Mouse (Mus musculus): ENCODE results near the gene Kank4. TPM values are rescaled to one million over a fixed set of nuclear protein-coding genes. Genes with fewer than 3 reads are reported as not detected.
"Not testable (repeated sequence)": the region's sequence is repeated elsewhere in the genome, so short reads cannot be mapped to it uniquely, and the experiment has no call there.

The Kank4 gene
- polyA plus RNA-seq, 1 experiment, result not detected

- H3K4me1 ChIP-seq (ENCODE audit: control insufficient read depth, insufficient read depth, low read length), result no peaks in the 10 kb centered on the region
- H3K4me3 ChIP-seq (replicated peaks; ENCODE audit: control insufficient read depth, low read depth, low read length), result no peak overlapping the region
- WGBS, result 73% methylated on average over 6 of the region's 6 CpGs
- TF ChIP-seq POLR2A (IDR thresholded peaks at IDR 0.05; ENCODE audit: borderline replicate concordance, control insufficient read depth, low read depth, low read length) (no peak), CTCF (IDR thresholded peaks at IDR 0.05; ENCODE audit: control insufficient read depth, insufficient read depth, low read length) (no peak)
- H3K27ac ChIP-seq (ENCODE audit: control insufficient read depth, insufficient read depth, low read depth, low read length, poor library complexity), result no peak overlapping the region
Observed at GRCm38 (mm10) chr4:98840526-98840925, 23.2 kb upstream of the Kank4 start.

- TF ChIP-seq CTCF (IDR thresholded peaks at IDR 0.05; ENCODE audit: control insufficient read depth, insufficient read depth, low read length) (no peak), POLR2A (IDR thresholded peaks at IDR 0.05; ENCODE audit: borderline replicate concordance, control insufficient read depth, low read depth, low read length) (no peak)
- WGBS, result 87% methylated on average over 4 of the region's 4 CpGs
Observed at GRCm38 (mm10) chr4:98838913-98839312, 21.6 kb upstream of the Kank4 start.

GRCm38 (mm10) chr4:98837715-98838505 lies 20.6 kb upstream of the Kank4 start:
- WGBS, result 85% methylated on average over 16 of the region's 16 CpGs
- no peak for TF ChIP-seq POLR2A (IDR thresholded peaks at IDR 0.05; ENCODE audit: borderline replicate concordance, control insufficient read depth, low read depth, low read length)
- TF ChIP-seq CTCF (IDR thresholded peaks at IDR 0.05; ENCODE audit: control insufficient read depth, insufficient read depth, low read length), result no peak
- no peak overlapping the region for H3K27ac ChIP-seq (ENCODE audit: control insufficient read depth, insufficient read depth, low read depth, low read length, poor library complexity)
- H3K4me1 ChIP-seq (ENCODE audit: control insufficient read depth, insufficient read depth, low read length), result no peaks in the 10 kb centered on the region
- no peak overlapping the region for H3K4me3 ChIP-seq (replicated peaks; ENCODE audit: control insufficient read depth, low read depth, low read length)

More at GRCm38 (mm10) chr4:98838913-98839312, 21.6 kb upstream of the Kank4 start:
- Histone ChIP-seq H3K27ac (ENCODE audit: control insufficient read depth, insufficient read depth, low read depth, low read length, poor library complexity) (no peak overlapping the region), H3K4me1 (ENCODE audit: control insufficient read depth, insufficient read depth, low read length) (no peaks in the 10 kb centered on the region), H3K4me3 (replicated peaks; ENCODE audit: control insufficient read depth, low read depth, low read length) (no peak overlapping the region)

DNA sequence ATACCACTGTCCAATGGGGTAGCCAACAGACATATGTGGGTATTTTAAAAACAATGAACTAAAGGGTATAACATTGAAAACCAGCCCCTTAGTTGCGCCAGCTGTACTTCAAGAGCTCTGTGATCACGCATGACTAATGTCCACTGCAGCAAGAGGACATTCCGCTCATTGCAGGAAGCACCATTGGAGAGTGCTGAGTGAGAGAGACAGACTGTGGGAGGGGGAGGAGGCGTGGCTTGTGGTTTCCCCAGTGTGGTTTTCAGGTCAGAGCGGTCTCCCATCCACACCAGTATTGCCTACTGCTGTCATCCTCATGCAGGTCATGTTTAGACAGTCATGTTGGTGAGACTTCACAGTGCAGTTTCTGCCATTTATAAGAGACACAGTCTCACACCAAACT lies 19.2 kb upstream of the Kank4 start:
- Histone ChIP-seq H3K4me3 (replicated peaks; ENCODE audit: control insufficient read depth, low read depth, low read length) (no peak overlapping the region), H3K4me1 (ENCODE audit: control insufficient read depth, insufficient read depth, low read length) (no peaks in the 10 kb centered on the region), H3K27ac (ENCODE audit: control insufficient read depth, insufficient read depth, low read depth, low read length, poor library complexity) (no peak overlapping the region)
- TF ChIP-seq POLR2A (IDR thresholded peaks at IDR 0.05; ENCODE audit: borderline replicate concordance, control insufficient read depth, low read depth, low read length) (no peak), CTCF (IDR thresholded peaks at IDR 0.05; ENCODE audit: control insufficient read depth, insufficient read depth, low read length) (no peak)
- WGBS, result 19% methylated on average over 5 of the region's 5 CpGs

DNA sequence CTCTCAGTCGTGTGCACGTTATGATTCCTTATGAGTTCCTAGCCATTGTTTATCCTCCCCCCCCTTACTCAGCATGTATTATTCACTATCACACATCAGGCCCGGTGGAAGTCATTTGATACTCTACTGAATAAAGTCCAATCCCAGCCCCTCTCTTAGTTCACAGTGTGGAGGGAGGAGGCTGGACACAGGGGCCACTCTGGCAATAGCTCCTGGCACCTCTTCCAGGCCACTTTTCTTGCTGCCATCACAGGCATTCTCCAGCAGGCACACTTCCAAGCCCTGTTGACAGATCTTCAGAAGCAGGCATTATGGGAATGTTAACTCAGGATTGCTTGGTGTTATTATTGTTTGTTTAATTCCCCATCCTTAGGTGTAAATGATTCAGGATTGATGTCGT lies 17.4 kb upstream of the Kank4 start:
- H3K4me3 ChIP-seq (replicated peaks; ENCODE audit: control insufficient read depth, low read depth, low read length), result no peak overlapping the region
- H3K27ac ChIP-seq (ENCODE audit: control insufficient read depth, insufficient read depth, low read depth, low read length, poor library complexity), result no peak overlapping the region
- H3K4me1 ChIP-seq (ENCODE audit: control insufficient read depth, insufficient read depth, low read length), result no peaks in the 10 kb centered on the region
- TF ChIP-seq POLR2A (IDR thresholded peaks at IDR 0.05; ENCODE audit: borderline replicate concordance, control insufficient read depth, low read depth, low read length) (no peak), CTCF (IDR thresholded peaks at IDR 0.05; ENCODE audit: control insufficient read depth, insufficient read depth, low read length) (no peak)
- WGBS, result 81% methylated on average over 4 of the region's 4 CpGs

DNA sequence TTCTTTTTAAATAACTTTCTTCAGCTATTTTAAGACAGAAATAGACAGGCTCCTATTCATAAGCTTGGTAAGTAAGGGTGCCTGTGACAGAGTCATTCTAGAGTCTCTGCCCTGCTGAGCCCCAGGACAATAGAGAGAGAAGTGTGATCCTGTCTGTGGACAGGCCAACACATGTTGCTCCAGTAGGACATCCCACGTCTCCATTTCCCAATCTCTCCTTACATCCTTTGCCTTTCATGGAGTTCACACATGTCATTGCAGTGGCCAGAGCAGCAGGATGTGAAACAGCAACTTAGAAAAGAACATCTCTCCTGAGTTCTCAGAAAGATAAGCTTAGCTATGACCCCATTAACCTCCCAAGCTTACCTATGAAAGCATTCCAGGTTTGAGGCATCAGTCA lies 14.4 kb upstream of the Kank4 start:
- H3K27ac ChIP-seq (ENCODE audit: control insufficient read depth, insufficient read depth, low read depth, low read length, poor library complexity), result no peak overlapping the region
- no peak overlapping the region for H3K4me3 ChIP-seq (replicated peaks; ENCODE audit: control insufficient read depth, low read depth, low read length)
- TF ChIP-seq POLR2A (IDR thresholded peaks at IDR 0.05; ENCODE audit: borderline replicate concordance, control insufficient read depth, low read depth, low read length) (no peak), CTCF (IDR thresholded peaks at IDR 0.05; ENCODE audit: control insufficient read depth, insufficient read depth, low read length) (no peak)
- 65% methylated on average over 1 of the region's 1 CpGs for WGBS
- H3K4me1 ChIP-seq (ENCODE audit: control insufficient read depth, insufficient read depth, low read length), result no peaks in the 10 kb centered on the region

DNA sequence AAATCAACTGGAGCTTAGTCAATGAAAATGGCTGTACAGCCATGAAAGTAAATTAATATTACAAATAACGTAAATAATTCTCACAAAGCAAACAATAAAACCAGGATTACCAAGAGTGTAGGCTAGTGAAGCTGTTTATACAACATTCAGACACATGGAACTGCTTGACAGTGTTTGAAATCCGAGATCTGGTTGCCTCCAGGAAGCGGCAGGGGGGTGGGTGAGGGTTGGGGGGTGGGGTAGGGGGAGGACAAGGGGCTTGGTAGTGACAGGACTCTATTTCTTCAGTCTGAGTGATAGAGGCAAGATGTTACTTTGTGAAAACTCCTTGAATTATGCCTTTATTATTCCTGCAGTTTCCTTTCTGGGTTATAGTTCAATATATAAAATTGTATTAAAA lies 9.4 kb upstream of the Kank4 start:
- TF ChIP-seq POLR2A (IDR thresholded peaks at IDR 0.05; ENCODE audit: borderline replicate concordance, control insufficient read depth, low read depth, low read length), result no peak
- TF ChIP-seq CTCF (IDR thresholded peaks at IDR 0.05; ENCODE audit: control insufficient read depth, insufficient read depth, low read length), result no peak
- Histone ChIP-seq H3K27ac (ENCODE audit: control insufficient read depth, insufficient read depth, low read depth, low read length, poor library complexity) (no peak overlapping the region), H3K4me1 (ENCODE audit: control insufficient read depth, insufficient read depth, low read length) (no peaks in the 10 kb centered on the region; the same call in 1 of the 2 replicates), H3K4me3 (replicated peaks; ENCODE audit: control insufficient read depth, low read depth, low read length) (no peak overlapping the region)
- 63% methylated on average over 3 of the region's 3 CpGs for whole genome bisulfite sequencing

- H3K27ac ChIP-seq (ENCODE audit: control insufficient read depth, insufficient read depth, low read depth, low read length, poor library complexity); H3K4me3 ChIP-seq (replicated peaks; ENCODE audit: control insufficient read depth, low read depth, low read length); H3K4me1 ChIP-seq (ENCODE audit: control insufficient read depth, insufficient read depth, low read length): not testable (repeated sequence)
- WGBS, result 62% methylated on average over 1 of the region's 1 CpGs
Observed at GRCm38 (mm10) chr4:98823740-98824139, 6.4 kb upstream of the Kank4 start, which contains the start of gene I0C0044D17Rik. Gene I0C0044D17Rik, minus strand, starts transcription at chr4:98823840.

GRCm38 (mm10) chr4:98823047-98823446 lies 5.7 kb upstream of the Kank4 start:
- Histone ChIP-seq H3K27ac (ENCODE audit: control insufficient read depth, insufficient read depth, low read depth, low read length, poor library complexity) (no peak overlapping the region), H3K4me3 (replicated peaks; ENCODE audit: control insufficient read depth, low read depth, low read length) (no peak overlapping the region), H3K4me1 (ENCODE audit: control insufficient read depth, insufficient read depth, low read length) (no peaks in the 10 kb centered on the region; the same call in 1 of the 2 replicates)
- WGBS, result 78% methylated on average over 3 of the region's 3 CpGs
- TF ChIP-seq CTCF (IDR thresholded peaks at IDR 0.05; ENCODE audit: control insufficient read depth, insufficient read depth, low read length), result no peak
- TF ChIP-seq POLR2A (IDR thresholded peaks at IDR 0.05; ENCODE audit: borderline replicate concordance, control insufficient read depth, low read depth, low read length), result no peak
